Mouse (Mus musculus) small intestine, adult 2 months (tissue): ENCODE data around the gene Arhgap17.

Source experiments
- CTCF ChIP-seq: fragments of 200-500 bp; IDR thresholded peaks from 2 replicates; pipeline ENCODE4 v1.5.1; 2012; ENCODE audit warnings: low read depth, mild to moderate bottlenecking, control low read depth, inconsistent platforms, low read length, moderate library complexity, mixed read lengths; ENCODE audit not compliant: insufficient replicate concordance, insufficient read length; ENCODE audit errors: extremely low read depth
- POLR2A ChIP-seq: fragments of 200-500 bp; IDR thresholded peaks from 2 replicates; pipeline ENCODE4 v1.6.1; 2012; ENCODE audit warnings: low read depth, mild to moderate bottlenecking, control low read depth, inconsistent platforms, low read length, moderate library complexity

DNA sequence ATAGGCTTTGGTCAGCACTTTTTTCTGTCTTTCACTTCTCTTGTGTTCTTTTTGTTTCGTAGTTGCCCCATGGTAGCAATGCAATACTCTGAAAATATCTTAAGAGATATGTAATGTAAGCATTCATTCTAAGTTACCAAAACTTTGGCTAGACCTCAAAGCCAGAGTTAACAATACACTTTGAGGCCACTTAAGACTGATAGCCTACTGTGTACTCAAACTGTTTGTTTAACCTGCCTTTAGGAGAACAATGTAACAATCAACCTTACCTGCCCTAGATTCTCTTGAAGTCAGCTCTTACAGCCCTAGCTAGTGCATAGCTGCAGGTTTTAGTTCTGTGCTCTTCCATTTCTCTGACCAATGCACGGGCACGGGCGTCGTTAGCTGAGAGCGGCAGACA, 24.6 kb upstream of the Arhgap17 start:
- TF ChIP-seq POLR2A (no peak), CTCF (no peak)
